Mouse (Mus musculus): ENCODE results near the gene Olfr1321.

Gene Olfr1321

GRCm38 (mm10) chrX:49734959-49735358, at the start of gene Olfr1321:
TSS of gene Olfr1321 (minus strand) at chrX:49735059.
- no peak for DNase-seq

GRCm38 (mm10) chrX:49770828-49771227, 36.0 kb upstream of the Olfr1321 start:
- DNase-seq = no peak

- no peak for DNase-seq
These were observed 10.3 kb upstream of the Olfr1321 start for GRCm38 (mm10) chrX:49745192-49745591.
